Mouse (Mus musculus) stomach, embryonic 16.5 days (tissue): Measurements from ENCODE around the gene Jmjd8. TPM values are rescaled to one million over a fixed set of nuclear protein-coding genes. Genes with fewer than 3 reads are reported as not detected.
"Not testable (repeated sequence)": the region's sequence is repeated elsewhere in the genome, so short reads cannot be mapped to it uniquely, and the experiment has no call there.

Experiments
- ATAC-seq: fragments of 200-750 bp; cut with Nextera tagmentation; 2 replicates; pipeline ENCODE4 v1.8.0; 2017; ENCODE audit warnings: moderate number of reproducible peaks, moderate TSS enrichment; ENCODE audit not compliant: insufficient read depth, low FRiP score
- H3K27ac ChIP-seq: fragments of 300-500 bp; sonication (generic); 2 replicates; pipeline ENCODE4 v1.5.1; 2014; ENCODE audit warnings: low read length
- H3K27me3 ChIP-seq: fragments of 300-500 bp; sonication (generic); 2 replicates; pipeline ENCODE4 v1.6.1; 2014; ENCODE audit warnings: low read length, control low read depth, mixed read lengths; ENCODE audit not compliant: control insufficient read depth, insufficient read depth
- H3K36me3 ChIP-seq: fragments of 300-500 bp; sonication (generic); 2 replicates; pipeline ENCODE4 v1.6.1; 2014; ENCODE audit warnings: low read length; ENCODE audit not compliant: control insufficient read depth, insufficient read depth
- H3K4me1 ChIP-seq: fragments of 300-500 bp; sonication (generic); 2 replicates; pipeline ENCODE4 v1.6.1; 2014; ENCODE audit warnings: low read length, control low read depth, mixed read lengths; ENCODE audit not compliant: control insufficient read depth, insufficient read depth
- H3K4me2 ChIP-seq: fragments of 300-500 bp; sonication (generic); 2 replicates; pipeline ENCODE4 v1.6.1; 2014; ENCODE audit warnings: low read depth, low read length, mixed read lengths
- H3K4me3 ChIP-seq: fragments of 300-500 bp; sonication (generic); replicated peaks from 2 replicates; pipeline ENCODE4 v1.5.1; 2014; ENCODE audit warnings: mild to moderate bottlenecking, low read length
- H3K9ac ChIP-seq: fragments of 300-500 bp; sonication (generic); 2 replicates; pipeline ENCODE4 v1.6.1; 2014; ENCODE audit warnings: low read length
- H3K9me3 ChIP-seq: fragments of 300-500 bp; sonication (generic); replicated peaks from 2 replicates; pipeline ENCODE4 v1.6.1; 2016; ENCODE audit warnings: low read length, control low read depth; ENCODE audit not compliant: control insufficient read depth
- WGBS: fragments of 180-500 bp; shearing (Covaris S2); extraction: QIAGEN DNeasy Blood & Tissue Kit; methylation state at CpG from one replicate; pipeline ENCODE4 v1.1.7; 2014; 5-methylcytosine and 5-hydroxymethylcytosine counted together
- polyA plus RNA-seq: library from polyadenylated mRNA; unstranded; fragments of >200 nt; fragmentation: Nextera tagmentation; extraction: Ambion mirVana; gene quantifications from 2 replicates; pipeline ENCODE4 v1.2.1, GENCODE M21; 2015

Jmjd8 gene
- polyA plus RNA-seq, 1 experiment from 2014 or later: 58.1 TPM

GRCm38 (mm10) chr17:25869498-25869897 is 40.8 kb downstream of the Jmjd8 start:
- H3K9ac ChIP-seq: no peak overlapping the region
- no peaks in the 10 kb centered on the region for H3K9me3 ChIP-seq
- no peak for ATAC-seq
- peaks cover 14% of the 10 kb centered on the region for H3K4me1 ChIP-seq
- no peak overlapping the region for H3K4me2 ChIP-seq
- H3K4me3 ChIP-seq: no peak overlapping the region
- no peaks in the 10 kb centered on the region for H3K27me3 ChIP-seq
- WGBS: 83% methylated on average over 8 of the region's 8 CpGs
- H3K36me3 ChIP-seq: no peaks in the 10 kb centered on the region
- no peak overlapping the region for H3K27ac ChIP-seq

GRCm38 (mm10) chr17:25869954-25870353 is 41.3 kb downstream of the Jmjd8 start:
- Histone ChIP-seq H3K4me3 (no peak overlapping the region), H3K4me2 (no peak overlapping the region), H3K27ac (no peak overlapping the region), H3K9me3 (no peaks in the 10 kb centered on the region), H3K9ac (no peak overlapping the region), H3K4me1 (peaks cover 15% of the 10 kb centered on the region), H3K27me3 (no peaks in the 10 kb centered on the region), H3K36me3 (no peaks in the 10 kb centered on the region)
- no peak for ATAC-seq
- 88% methylated on average over 2 of the region's 2 CpGs for WGBS

GRCm38 (mm10) chr17:25871566-25871965 is 42.9 kb downstream of the Jmjd8 start:
- not testable (repeated sequence) for H3K4me2 ChIP-seq, H3K27ac ChIP-seq, H3K36me3 ChIP-seq, H3K9ac ChIP-seq, H3K27me3 ChIP-seq, H3K9me3 ChIP-seq, H3K4me3 ChIP-seq, ATAC-seq
- H3K4me1 ChIP-seq: peaks cover 23% of the 10 kb centered on the region

- no peaks in the 10 kb centered on the region for H3K9me3 ChIP-seq
- peaks cover under 1% of the 10 kb centered on the region; the same call in 1 of the 2 replicates for H3K36me3 ChIP-seq
- no peaks in the 10 kb centered on the region for H3K27me3 ChIP-seq
- no peak overlapping the region for H3K27ac ChIP-seq
- WGBS: 78% methylated on average over 3 of the region's 3 CpGs
- no peak overlapping the region for H3K4me3 ChIP-seq
- no peak overlapping the region for H3K9ac ChIP-seq
- H3K4me1 ChIP-seq: peaks cover 21% of the 10 kb centered on the region
- no peak overlapping the region for H3K4me2 ChIP-seq
- ATAC-seq: no peak
Observed at GRCm38 (mm10) chr17:25872676-25873075, 44.0 kb downstream of the Jmjd8 start.

- H3K4me2 ChIP-seq: peak overlapping the region; percentile 90; the same call in 1 of the 2 replicates
- 73% methylated on average over 11 of the region's 11 CpGs for WGBS
- peaks cover 7% of the 10 kb centered on the region; the same call in 1 of the 2 replicates for H3K36me3 ChIP-seq
- peak overlapping the region; percentile 85 for H3K9ac ChIP-seq
- H3K9me3 ChIP-seq: no peaks in the 10 kb centered on the region
- no peaks in the 10 kb centered on the region for H3K27me3 ChIP-seq
- peak overlapping the region; percentile 93; the same call in 1 of the 2 replicates for H3K4me3 ChIP-seq
- peaks cover 16% of the 10 kb centered on the region for H3K4me1 ChIP-seq
- ATAC-seq: no peak
- H3K27ac ChIP-seq: no peak overlapping the region
Observed at GRCm38 (mm10) chr17:25873405-25874147, 44.9 kb downstream of the Jmjd8 start.

GRCm38 (mm10) chr17:25874148-25874720 is 45.6 kb downstream of the Jmjd8 start:
- peak overlapping the region; percentile 93 for H3K4me3 ChIP-seq
- H3K27ac ChIP-seq: peak overlapping the region; percentile 97
- H3K9me3 ChIP-seq: no peaks in the 10 kb centered on the region
- H3K27me3 ChIP-seq: no peaks in the 10 kb centered on the region
- peaks cover 7% of the 10 kb centered on the region; the same call in 1 of the 2 replicates for H3K36me3 ChIP-seq
- peak overlapping the region; percentile 85 for H3K9ac ChIP-seq
- peaks cover 16% of the 10 kb centered on the region for H3K4me1 ChIP-seq
- ATAC-seq: no peak
- 4% methylated on average over 14 of the region's 14 CpGs for WGBS
- H3K4me2 ChIP-seq: peak overlapping the region; percentile 90

GRCm38 (mm10) chr17:25874721-25875170 is 46.1 kb downstream of the Jmjd8 start, which contains the start of gene Mettl26:
Mettl26 (plus strand) TSS chr17:25875074.
- under 1% methylated on average over 25 of the region's 25 CpGs for WGBS
- H3K4me3 ChIP-seq: peak within 1 kb of the TSS; percentile 93

GRCm38 (mm10) chr17:25875171-25876136 is 46.8 kb downstream of the Jmjd8 start:
- under 1% methylated on average over 59 of the region's 59 CpGs for WGBS
- Histone ChIP-seq H3K27ac (peak overlapping the region; percentile 97), H3K9ac (peak overlapping the region; percentile 85), H3K4me3 (peak overlapping the region; percentile 93), H3K4me1 (peaks cover 19% of the 10 kb centered on the region), H3K9me3 (no peaks in the 10 kb centered on the region), H3K27me3 (no peaks in the 10 kb centered on the region), H3K4me2 (peak overlapping the region; percentile 90), H3K36me3 (peaks cover 7% of the 10 kb centered on the region; the same call in 1 of the 2 replicates)
- ATAC-seq: peak; percentile 93

More at GRCm38 (mm10) chr17:25874721-25875170, 46.1 kb downstream of the Jmjd8 start, which contains the start of gene Mettl26:
- Histone ChIP-seq H3K9me3 (no peaks in the 10 kb centered on the region), H3K27ac (peak within 1 kb of the TSS; percentile 97), H3K4me2 (peak within 1 kb of the TSS; percentile 90), H3K27me3 (no peaks in the 10 kb centered on the region), H3K36me3 (peaks cover 7% of the 10 kb centered on the region; the same call in 1 of the 2 replicates), H3K4me1 (peaks cover 16% of the 10 kb centered on the region), H3K9ac (peak within 1 kb of the TSS; percentile 85)
- ATAC-seq: peak; percentile 84
